Mouse (Mus musculus) right cerebral cortex, postnatal 25 days (tissue): ENCODE measurements around the gene Jmjd7.

Experiments
- DNase-seq: peaks from one replicate; pipeline ENCODE4 v3.0.0; 2022

Jmjd7 gene

DNA sequence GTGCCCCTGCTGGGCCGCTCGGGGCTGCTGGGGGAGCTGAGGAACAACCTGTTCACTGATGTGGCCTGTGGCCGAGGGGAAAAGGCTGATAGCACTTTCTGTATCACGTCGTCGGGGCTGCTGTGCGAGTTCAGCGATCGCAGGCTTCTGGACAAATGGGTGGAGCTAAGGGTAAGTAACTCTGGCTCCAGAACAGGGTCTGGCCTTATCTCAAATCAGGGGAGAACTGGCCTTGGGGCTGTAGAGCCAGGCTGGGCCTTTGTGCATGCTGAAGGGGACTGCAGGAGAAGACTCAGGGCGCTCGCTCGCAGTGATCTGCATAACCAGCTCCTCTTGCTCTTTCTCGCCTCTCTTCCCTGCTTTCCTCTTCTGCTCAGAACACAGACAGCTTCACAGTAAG lies 14.4 kb upstream of the Jmjd7 start:
- DNase-seq: no peak

DNA sequence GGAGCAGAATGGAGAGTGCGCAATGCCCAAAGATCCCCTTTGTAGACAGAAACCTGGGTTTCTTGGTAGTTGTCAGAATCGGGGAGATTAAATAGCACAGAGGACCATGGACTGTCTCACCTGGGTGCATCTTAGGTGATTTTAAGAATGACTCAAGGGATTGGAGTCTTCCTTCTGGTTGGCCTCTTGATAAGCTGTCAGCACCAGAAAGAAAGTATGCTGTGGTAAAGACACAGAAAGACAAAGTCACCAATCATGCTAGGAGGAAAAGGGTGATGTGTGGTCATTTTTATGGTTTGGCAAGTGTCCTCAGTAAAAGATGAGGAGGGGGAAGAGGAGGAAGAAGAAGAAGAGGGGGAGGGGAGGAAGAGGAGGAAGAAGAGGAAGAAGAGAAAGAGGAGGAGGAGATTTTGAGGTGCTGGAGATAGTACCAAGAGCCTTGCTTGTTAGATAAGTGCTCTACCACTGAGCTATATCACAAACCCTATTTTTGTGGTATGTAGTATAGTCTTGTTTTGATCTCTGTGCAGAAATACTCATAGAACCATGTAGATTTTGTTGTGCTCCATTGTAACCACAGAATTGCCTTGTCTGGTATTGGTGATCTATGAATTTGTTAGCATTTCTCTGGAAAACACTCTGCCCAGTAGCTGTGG lies 13.3 kb upstream of the Jmjd7 start:
- no peak for DNase-seq

DNA sequence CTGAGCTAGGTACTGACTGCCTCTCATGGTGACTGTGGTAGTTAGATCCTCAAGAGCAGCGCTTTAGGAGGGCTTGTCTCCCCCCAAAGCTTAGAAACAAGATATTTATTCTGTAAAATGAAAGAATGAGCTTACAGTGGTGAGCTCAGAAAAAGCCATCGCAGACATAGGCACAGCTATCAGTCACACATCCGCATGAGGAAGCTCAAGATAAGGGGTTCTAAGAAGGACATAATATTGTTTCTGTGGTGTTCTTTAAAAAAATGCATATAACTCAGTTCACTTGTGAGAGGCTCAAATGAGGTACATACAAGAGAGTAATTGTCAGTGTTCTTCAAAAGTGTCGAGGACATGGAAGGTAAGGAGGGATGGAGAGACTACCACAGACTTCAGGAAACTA lies 11.4 kb upstream of the Jmjd7 start:
- no peak for DNase-seq

DNA sequence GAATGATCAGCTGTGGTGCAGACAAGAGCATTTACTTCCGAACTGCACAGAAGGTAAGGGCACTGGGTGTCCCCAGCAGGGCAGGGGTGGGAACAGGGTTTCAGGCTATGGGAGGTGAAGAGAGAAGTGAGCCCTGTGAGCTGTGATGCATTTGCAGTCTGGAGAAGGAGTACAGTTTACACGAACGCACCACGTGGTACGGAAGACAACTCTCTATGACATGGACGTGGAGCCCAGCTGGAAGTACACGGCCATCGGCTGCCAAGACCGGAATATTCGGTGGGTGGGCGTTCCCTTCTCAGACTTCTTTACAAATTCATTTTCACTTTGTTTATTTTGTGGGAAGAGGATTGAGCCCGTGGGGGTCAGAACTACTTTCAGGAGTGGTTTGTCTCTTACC lies 9.7 kb upstream of the Jmjd7 start:
- DNase-seq: no peak

DNA sequence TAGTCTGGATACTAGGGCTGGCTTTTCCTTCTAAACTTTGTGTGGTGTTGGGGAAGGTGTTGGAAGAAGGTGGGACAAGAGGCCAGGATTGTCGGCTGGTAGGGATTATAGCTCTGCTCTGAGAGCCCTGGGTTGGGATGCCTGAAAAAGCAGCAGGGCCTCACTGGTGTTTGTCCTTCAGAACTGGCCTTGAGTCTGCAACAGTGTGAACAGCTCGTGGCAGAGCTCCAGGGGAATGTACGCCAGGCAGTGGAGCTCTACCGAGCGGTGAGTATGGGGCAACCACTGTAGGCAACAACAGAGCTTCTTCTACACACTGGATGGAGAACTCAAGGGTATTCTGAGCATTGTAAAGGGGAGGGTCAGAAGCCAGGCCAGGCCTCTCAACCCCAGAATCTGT lies 2.9 kb upstream of the Jmjd7 start:
- DNase-seq: no peak

DNA sequence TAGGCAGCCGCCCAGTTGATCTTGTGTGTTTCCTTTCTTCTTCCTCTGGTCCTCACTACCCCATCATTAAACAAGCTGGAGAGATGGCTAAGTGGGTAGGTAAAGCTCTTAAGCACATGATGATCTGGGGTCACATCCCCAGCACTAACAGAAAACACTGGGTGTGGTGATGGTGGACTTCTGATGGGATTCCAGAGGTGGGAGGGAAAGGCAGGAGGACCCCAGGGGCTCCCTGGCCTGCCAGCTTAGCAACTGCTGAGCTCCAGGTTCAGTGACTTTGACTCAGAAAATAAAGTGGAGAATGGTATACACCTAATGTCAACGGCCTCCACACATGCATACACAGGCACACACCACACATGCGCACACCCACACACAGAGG lies 658 bp downstream of the Jmjd7 start:
- DNase-seq: no peak

DNA sequence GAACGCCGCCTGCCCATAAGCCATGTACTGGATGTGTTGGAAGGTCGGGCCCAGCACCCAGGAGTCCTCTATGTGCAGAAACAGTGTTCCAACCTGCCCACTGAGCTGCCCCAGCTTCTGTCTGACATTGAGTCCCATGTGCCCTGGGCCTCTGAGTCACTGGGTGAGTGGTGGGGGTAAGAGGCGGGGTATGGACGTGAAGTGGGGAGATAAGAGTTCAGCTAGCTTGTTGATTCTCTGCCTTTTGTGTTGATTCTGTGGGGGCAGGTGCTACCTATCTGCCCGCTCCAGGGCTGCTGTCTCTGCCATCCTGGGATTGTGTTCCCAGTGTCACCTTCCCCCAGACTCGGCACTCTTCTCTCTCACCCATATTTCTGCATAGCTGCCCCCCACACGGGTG lies 3.1 kb downstream of the Jmjd7 start:
- no peak for DNase-seq

DNA sequence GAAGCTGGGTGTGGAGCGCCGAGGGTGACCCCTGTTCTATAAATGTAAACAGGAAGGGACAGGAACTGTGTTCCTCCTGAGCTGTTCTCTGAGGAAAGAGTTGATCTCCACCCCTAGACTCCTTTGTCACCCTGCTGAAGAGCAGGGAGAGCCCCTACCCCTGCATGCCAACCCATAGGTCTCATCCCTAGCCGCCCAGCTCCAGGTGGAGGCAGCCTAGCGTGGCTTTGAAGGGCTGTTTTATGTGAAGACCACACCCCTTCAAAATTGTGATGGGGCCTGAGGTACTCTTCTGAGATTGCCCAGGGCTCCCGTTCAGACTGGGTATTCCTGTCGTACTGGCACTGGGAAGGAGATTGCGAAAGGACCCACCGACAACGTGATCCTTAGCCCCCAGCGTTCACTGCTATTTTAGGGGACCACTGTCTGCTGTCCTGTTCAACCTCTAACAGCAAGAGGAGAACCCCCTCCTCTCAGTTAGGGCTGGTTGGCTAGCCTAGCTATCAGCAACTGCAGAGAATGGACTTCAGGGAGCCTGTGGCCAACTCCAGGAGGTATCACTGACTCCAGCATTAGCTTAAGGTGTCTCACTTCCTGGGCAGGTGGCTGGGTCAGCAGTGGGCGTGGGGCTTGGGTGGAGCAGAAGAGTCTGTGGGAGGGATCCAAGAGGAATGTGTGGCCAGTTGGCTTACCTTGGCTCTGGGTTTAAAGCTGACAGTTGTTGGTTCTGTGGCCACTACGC lies 5.6 kb downstream of the Jmjd7 start, which contains the start of gene Pla2g4b:
TSS of gene Pla2g4b (plus strand) at position 692 of the 742 bp plus-strand sequence.
- DNase-seq: no peak

DNA sequence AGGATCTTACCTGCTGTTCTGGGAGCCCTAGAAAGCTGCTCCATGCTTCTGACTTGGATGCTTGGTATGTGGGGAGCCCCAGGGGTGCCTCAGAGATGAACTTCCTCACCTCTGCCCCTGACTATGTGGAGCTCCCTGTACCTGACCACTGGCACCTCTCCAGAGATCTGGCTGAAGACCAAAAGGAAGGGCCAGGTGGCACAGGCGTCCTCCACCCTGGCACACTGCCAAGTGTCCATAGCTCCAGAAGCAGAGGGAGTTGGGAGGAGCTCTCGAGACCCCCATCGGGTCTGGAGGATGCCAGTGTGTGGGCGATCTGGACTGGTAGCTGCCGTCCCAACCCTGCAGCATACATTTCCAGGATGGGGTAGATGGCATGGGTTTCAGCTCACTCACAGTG lies 6.4 kb downstream of the Jmjd7 start:
- DNase-seq: no peak

DNA sequence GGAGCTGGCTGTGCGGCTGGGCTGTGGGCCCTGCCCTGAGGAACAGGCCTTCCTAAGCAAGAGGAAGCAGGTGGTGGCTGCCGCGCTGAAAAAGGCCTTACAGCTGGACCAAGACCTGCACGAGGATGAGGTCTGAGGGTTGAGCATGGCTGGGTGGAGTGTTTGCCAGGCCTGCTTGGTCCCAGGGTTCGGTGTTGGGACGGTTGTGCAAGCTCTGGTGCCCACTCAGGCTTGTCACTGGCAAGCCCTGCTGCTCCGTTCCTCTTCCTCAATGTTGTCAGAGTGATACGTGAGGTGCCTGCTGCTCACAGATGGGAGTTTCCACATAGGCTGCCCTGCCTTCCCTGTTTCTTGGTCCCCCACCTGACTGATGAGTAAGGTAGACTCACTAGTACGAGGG lies 10.5 kb downstream of the Jmjd7 start:
- DNase-seq: no peak

DNA sequence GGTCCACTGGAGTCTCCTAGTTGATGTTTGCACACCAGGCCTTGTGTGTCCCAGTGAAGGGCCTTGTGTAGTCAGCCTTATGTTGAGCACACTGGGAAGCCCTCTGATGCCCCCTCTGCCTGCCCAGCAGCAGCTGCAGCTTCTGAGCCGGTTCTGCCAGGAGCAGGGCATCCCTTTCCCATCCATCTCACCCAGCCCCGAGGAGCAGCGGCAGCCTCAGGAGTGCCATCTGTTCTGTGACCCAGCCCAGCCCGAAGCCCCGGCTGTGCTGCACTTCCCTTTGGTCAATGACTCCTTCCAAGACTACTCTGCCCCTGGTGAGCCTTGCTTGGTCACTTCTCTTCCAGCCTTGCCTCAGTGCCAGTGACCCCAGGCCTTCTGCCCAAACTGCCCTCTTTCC lies 13.7 kb downstream of the Jmjd7 start:
- no peak for DNase-seq

DNA sequence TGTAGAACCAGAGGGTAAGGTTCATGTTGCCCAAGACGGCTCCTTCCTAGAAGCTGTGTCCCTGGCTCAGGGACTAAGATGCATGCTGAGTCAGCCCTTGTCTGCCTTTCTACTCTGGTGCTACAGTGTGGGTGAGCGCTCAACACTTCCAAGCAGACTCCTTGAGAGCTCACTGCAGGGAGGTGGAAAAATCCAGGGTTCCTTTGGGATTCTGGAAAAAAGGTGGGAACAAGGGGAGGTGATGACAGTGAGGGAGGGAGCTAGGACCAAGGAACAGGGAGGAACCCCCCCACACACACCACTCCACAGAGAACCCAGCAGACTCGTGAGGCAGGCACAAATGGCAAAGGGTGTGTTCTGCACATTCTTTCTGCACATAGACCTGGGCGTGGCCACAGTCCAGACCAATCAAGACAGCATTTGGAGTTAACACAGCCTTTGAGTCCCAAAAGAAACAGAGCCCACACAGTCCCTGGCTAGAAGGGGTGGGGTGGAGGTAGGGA lies 16.9 kb downstream of the Jmjd7 start:
- peak; percentile 66 for DNase-seq

DNA sequence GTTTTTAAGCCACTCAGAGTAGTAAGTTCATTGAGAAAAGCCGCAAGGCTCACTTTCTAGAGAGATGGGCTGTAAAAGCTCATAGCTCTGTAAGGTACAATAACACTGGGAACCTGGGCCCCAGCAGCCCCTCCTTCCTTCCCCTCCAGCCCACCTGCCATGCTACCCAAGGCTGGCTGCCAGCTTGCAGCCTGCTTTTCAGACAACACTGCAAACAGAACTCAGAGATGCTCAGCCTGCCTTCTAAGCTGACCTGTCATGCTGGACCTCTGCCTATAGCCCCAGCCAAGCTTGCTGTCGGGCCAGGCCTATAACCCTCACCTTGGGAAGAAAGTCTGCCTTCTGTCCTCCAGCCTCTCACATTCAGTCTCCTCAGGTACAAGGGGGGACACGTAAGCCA lies 17.4 kb downstream of the Jmjd7 start:
- no peak for DNase-seq

DNA sequence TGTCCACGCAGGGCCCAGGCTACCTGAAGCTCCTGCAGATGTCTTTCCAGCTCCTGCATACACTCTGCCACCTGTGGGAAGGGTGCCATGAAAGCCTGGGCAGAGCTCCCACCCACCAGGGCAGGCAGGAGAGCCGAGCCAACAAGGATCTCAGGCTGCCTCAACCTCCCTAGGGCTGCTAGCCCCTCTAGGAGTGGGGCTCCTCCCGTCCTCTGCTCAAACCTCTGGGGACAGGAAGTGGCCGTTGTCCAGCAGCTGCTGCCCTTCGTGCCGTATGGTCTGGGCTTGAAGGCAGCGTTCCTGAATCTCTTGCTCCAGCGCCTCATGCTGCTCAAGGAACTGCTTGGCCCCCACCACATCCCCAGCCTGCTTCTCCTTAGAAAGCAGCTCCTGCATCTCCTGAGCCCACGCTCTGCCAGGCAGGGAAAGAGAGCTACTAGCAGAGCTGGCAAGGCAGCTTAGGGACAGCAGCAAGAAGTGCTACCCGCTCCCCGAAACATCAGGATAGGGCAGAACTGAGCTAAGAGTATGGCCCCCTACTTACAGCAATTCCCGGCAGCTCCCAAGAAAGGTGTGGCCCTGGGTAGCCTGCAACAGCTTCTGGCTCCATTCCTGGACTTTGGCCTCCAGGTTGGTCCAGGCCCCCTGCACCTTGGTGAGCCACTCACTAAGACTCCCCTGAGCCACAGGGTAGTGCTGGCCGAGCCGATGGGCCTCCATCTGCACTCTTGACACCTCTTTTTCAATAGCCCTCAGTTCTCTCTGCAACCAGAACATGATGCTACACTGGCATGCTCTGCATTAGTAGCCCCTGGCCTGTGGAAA lies 19.4 kb downstream of the Jmjd7 start:
- peak; percentile 55 for DNase-seq

DNA sequence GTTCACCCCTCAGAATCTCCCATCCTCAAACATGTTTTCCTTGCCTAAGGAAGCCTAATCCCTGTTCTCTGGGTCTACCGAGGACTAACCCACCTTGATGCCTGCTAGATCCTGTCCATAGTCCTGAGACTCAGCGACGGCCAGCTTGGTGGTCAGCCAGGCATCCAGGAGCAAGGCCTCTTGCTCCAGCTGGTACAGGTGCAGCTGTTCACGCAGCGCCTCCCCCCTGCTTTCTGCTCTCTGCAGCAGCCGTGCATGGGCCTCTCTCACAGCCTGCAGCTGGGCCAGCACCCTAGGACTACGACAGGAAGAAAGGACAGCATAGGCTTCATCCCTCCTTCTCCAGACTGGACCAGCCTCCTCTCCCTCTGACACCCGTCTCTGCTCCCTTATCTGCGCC lies 20.9 kb downstream of the Jmjd7 start:
- no peak for DNase-seq

DNA sequence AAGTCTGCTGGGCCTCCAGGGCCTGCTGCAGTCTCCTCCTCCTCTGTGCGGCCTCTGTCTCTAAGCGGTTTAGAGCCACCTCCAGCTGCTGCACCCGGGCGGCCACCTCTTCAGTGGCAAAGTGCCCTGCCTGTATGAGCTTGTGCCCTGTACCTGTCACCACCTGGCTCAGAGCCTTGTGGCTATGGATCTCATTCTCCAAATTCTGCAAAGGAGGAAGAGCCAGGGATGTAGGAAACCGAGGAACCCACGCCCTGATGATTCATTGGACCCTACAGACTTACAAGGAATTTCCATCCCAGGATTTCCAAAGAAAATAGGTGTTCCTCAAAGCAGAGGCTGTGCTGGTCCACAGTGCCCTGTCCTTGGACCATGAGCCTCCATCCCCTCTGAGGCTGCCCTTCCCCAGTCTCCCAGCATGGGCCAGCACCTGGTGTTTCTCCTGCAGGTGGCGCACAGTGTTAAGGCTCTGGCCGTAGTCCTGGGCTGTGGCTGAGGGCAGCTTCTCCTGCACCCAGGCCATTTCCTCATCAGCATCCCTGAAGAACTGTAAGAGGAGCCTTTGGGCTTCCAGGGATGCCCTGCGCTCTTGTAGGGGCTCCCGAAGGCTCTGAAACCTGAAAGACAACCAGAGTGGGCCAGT lies 22.5 kb downstream of the Jmjd7 start:
- DNase-seq: no peak

DNA sequence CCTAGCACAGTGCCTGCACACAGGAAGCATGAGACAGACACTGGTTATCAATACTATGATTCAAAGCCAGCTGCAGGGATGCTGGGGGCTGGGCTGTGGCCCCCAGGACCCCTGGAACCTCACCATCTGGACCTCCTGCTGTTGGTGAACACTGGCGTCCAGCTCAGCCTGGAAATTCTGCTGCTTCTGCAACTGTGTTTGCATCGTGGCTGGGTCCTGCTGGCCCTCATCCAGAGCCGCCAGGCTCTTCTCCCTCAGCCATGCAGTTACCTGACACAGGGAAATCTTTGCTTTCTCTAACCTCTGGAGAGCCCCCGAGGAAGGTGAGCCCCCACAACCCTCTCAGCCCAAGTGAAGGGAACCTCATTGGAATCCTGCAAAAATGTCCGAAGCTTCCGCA lies 24.1 kb downstream of the Jmjd7 start:
- no peak for DNase-seq

DNA sequence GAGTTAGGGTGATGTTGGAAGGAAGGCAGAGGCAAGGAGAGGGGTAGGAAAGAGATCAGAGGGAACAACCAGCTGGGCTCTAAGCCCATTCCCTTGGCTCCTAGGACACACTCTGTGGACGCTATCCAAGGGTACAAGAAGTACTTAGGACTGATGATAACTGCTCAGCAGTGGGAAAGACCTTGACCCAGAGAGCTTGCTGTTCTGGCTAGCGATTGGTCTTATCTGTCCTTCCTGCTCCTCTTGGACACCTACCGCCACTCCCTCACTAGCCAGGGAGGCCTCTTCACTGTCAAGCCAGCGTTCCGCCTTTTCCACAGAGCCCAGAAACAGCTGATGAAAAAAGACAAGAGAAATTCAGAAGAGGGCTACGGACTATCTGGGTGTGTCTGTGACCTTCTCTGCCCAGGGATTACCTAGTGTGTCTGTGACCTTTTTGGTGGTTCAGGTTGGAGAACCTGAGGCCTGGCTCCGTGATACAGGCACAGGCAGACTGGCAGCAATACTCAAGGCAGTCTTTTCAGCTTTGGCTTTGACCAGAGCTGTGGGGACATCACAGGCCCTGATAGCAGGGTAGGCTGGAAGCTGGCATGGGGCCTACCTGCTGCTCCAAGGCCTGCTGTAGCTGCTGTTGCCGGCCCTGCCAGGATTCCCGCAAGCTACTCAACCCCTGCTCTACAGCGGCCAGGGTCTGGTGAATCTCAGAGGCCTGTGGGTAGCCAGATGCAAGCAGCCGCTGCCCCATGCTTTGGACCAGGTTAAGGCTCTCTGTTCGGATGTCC lies 27.7 kb downstream of the Jmjd7 start:
- no peak for DNase-seq

DNA sequence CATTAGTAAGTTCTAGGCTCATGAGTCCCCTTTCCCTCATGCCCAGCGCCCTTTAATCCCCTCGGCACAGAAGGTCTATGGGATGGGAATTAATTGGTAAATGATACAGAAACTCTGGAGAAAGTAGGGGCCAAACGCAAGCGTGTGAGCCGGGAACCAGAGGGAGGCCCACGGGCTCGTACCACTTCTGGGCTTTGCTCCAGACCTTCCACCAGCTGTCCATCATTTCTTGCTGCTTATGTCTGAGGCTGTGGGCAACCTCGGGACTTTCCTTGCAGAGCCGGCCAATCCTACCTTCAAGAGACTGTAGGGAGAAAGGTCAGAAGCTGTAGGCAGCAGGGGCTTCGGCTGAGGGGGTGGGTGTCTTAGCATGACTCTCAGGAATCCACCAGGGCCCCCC lies 28.6 kb downstream of the Jmjd7 start:
- no peak for DNase-seq

DNA sequence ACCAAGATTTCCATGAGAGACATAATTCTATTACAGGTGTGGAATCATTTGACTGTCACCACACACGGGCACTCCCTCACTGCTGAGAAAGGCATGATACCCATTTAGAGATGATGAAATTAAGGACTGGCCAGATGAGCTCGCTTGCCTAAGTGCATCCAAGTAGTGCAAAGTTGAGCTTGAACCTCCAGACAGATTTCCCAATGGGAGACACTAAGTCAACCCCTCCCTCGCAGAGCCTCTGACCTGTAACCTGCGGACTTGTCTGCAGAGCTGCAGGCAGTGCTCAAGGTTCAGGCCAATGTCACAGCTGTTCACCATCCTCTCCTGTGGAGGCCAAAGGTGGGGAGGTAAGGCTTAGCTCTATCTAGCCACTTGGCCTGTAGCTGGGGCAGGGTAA lies 31.5 kb downstream of the Jmjd7 start:
- DNase-seq: no peak

DNA sequence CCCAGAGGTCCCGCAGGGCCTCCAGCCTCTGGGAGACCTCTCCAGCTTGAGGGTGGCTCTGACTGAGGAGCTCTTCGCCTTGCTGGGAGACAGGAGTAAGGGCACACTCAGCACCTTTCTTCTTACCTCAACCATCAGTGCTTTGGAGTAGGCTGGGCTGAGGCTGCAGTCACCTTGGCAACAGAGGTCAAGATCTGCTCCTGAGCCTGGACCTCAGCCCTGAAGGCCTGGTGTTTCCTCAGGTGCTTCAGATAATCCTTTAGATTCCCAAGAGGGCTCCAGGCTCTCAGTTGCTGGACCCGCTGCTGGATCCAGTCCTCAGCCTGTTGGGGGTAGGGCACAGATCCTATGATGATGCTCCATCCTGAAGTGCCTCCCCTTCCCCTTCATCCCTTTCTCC lies 32.2 kb downstream of the Jmjd7 start:
- DNase-seq: no peak

DNA sequence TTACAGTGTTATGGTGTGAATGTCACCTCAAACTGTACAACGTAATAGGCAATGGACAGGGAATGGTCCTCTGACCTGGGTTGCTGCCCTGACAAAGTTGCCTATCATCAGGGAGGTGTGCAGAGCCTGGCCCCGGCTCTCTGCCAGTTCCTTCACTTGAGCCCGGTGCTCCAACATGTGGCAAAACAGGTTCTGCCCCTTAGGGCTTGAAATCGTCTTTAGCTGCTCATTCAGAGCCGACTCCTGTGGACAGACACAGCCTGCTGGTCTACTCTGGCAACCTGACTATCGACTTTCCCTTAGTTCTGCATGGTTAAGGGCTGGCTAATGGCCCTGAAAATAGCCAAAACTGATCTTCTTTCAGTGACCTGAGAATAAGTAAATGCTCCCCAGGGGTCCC lies 32.9 kb downstream of the Jmjd7 start:
- DNase-seq: no peak

DNA sequence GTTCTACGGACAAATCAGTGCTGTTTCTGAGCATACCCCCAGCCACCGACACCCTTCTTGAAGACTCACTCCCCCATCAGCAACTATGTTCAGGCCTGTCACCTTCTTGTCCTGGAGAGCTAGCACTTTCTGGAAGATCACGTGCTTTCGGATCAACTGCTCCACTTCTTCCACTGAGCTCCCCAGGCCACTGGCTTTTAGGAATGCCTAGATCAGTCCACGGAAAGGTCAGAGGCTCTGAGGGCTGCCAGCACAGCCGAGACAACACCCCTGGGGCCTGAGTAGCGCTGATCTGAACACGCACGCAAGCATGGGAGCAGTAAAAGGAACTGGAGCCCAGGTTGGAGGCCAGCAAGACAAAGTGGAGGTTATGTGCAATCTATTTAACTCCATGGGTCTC lies 33.4 kb downstream of the Jmjd7 start:
- no peak for DNase-seq
